Mouse (Mus musculus) left cerebral cortex, postnatal 10 days (tissue): ENCODE measurements around the gene Chd2. TPM values are rescaled to one million over a fixed set of nuclear protein-coding genes. Genes with fewer than 3 reads are reported as not detected.

Experiments used
- DNase-seq, 2 experiments: peaks; one replicate each; pipeline ENCODE4 v3.0.0; 2021 to 2022; ENCODE audit warnings: low spot score in 2 of 2, mixed read lengths in 1 of 2; ENCODE audit errors: extremely low spot score in 1 of 2
- intact Hi-C: fragments of 180-260 bp; cut with DNase I; formaldehyde crosslinking; loops from one replicate; pipeline ENCODE4 v1.15.1; 2025
- total RNA-seq, 2 experiments: library from RNA; stranded (reverse); gene quantifications; 2 replicates each; pipeline ENCODE4 v1.2.3; 2021

Chd2 gene
- total RNA-seq, 2 experiments from 2014 or later, result 42.9 to 52.4 TPM

DNA sequence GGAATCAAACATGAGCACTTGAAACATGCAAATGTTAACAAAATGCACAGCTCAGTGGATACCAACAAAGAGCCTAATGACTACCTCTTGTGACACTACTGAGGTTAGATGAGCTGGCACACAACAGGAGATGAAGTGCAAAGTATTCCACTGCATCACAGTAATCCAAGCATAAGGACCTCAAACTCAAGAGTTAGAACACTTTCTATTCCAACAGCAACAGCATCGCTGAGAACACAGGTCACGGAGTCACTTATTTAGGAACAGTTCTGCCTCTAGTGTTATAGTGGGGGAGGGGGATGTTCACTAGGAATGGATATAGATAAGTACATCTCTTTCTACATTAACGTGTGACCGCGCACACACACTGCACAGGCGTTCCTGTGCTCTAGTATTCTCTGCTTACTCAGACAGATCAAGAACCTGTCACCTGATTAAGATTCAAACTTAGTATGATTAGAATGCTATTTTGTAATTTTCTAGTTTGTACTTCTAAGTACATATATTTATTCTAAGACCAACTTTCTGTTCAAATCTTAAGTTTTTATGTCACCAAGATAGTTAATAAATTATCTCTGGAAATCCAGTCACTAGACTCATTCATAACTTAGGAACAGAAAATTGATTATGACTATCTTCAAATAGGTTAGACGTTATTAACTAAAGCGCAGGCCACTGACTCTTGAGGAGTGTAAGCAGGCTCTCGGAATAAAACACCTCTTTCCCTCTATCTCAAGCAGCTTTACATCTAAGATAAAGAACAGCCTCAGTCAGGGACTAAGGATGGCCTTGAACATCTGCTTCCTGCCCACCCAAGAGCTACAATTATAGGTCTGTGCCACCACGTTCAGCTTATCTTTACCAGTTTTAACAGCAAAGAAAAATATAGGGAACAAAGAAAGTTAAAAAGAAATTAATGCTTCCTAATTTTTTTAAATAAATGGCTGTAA lies 5.2 kb upstream of the Chd2 start:
- DNase-seq, result no peak
- intact Hi-C loops, result no loop called here

DNA sequence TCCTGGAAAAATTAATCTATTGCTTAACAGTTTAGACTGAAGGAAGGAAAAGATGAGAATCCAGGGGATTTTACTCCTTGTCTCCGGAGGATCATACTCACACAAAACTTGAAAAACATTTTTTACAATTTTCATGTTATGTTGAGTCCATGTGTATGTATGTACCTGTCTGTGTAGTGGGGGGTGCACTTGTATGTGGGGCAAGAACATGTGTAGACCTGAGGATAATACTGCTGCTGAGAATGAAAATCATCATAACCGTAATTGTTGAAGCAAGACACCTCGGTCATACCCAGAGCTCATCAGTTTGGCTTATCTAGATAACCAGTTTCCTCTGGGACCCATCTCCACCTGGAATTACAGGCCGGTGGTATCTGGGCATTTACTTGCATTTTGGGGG lies 3.4 kb upstream of the Chd2 start:
- no peak for DNase-seq
- intact Hi-C loops, result no loop called here

DNA sequence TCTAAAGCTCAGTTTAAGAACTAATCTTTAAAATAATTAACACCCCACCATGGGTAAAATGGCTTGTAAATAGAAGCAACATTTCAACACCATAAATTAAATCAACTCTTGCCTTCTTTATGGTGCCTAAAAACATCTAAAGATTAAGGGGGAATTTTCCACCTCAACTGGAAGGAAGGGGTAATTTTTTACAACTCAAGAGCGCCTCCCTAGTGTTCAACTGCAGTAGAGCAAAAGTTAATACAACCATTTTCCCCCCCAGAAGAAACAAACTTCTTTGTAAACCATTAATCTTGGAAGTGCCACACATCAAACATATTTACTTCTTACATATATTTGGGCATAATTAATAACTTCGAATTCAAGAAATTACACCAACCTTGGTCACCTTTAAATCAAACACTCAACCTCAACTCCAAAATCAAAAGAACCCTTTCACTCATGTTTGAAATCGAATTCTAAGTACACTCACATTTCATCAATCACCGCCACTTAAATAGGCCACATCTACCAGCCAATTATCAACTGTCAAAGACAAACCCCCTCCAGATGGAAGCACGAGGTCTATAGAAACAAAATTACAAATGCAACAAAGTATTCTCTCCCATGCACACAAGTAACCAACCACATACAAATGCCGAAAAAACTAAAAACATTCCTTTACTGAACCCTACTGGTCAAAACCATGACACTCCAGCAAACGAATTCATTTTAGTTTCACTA lies 662 bp upstream of the Chd2 start:
- intact Hi-C loops, result no loop called here
- no peak for DNase-seq

DNA sequence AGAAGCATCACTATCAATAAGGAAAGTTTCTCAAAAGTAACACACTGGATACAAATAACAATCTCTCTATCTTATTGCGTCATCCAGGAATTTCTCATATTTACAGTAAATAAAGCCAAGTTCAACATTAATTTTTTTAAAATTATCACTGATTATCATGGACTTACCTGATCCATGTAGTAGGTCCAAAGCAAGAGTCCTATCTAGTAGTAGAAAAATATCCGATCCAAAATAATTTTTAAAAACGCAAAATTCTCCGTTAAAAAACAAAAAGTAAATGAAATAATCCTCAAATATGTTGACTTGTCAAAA lies 595 bp downstream of the Chd2 start:
- no peak for DNase-seq
- intact Hi-C loops, result loop anchor here (2.0 kb wide), 2 partner anchors 16 to 76 kb away; no protein-coding TSS in a partner anchor

DNA sequence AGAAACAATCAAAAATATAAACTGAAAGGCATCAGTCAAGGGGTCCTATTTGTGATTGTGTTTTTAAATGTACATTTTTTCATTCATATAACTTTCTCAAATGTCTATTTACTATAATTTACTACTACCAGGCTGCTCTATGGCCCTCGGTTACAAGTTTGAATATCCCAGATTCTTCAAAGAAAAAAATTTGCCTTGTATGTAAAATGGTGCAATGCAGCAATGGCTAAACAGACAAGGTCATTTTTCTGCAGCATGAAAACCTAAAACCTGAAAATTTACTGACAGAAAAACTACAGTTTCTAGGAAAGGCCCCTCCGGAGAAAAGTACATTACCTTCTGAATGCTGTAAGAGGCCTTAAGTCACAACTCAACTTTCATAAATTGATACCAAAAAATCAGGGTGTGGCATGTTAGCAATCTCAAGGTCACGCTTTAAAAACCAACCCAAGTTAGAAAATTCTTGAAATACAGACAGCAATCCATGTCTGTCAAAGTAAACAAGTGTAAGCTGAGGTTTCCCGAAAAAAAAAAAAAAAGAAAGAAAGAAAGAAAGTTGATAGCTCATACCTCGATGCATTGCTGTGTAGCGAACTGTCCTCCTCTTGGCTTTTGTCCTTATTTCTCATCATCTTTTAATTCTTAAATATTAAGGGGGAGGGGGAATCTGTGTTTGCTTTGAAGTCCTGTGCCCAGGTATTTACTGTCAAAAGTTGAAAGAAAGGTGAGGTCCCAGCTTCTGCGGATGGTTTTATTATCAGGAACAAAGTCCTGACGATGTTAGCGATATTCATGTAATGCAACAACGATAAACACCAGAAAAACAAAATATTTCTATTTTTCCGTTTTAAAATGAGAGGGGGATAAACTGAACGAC lies 1.2 kb downstream of the Chd2 start:
- DNase-seq, result no peak
- intact Hi-C loops, result loop anchor here (2.0 kb wide), 2 partner anchors 16 to 76 kb away; no protein-coding TSS in a partner anchor

DNA sequence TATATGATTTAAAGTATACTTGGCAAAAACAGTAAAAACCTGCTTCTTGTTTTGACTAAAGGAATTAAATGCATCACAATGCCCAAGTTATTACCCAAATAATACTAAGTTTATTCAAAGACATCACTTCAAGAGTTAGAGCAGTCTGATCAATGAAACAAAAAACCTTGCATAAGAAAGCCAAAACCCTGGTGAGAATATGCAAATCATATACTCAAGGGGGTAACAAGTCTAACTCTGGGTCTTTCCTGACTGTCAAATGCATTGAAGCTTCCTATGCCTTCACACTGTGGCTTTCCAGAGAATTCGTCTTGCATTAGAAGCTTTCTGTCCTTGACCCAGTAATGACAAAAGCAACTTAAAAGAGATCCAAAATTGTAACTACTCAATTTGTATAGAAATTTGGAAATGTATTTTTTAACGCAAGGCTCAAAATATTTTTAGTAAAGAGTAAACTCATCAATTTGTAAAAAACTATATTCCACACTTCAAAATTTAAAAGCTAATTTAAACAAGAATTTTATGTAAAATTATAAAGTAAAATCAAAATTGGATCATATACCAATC lies 2.4 kb downstream of the Chd2 start:
- intact Hi-C loops, result no loop called here
- no peak for DNase-seq

DNA sequence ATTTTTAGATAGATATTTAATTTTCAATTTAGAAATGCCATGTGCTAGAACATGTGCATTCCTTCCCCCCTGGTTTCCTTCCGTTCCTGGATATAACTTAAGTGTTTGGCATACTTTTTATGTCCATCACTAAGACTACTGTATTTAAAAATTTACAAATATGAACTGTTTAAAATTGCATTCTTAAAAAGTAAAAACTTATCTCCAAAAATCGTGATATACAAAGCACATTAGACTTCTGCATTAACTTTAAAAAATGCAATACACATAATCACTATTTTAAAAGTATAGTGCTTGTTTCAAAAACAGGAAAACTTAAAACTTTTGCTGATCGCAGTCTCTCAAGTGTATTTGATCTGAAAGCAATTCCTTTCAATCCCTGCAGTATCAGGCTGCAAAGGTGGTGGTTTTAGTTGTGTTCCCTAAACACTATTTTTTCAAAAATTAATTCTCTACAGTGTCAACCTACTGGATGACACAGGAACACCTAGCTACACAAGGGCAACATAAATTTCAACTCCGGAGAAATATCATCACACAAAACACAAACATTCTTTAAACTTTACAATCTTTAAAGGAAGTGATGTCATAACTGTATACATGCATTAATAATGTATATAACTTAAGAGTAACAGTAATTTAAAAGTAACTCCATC lies 3.1 kb downstream of the Chd2 start:
- DNase-seq, result no peak
- intact Hi-C loops, result no loop called here

DNA sequence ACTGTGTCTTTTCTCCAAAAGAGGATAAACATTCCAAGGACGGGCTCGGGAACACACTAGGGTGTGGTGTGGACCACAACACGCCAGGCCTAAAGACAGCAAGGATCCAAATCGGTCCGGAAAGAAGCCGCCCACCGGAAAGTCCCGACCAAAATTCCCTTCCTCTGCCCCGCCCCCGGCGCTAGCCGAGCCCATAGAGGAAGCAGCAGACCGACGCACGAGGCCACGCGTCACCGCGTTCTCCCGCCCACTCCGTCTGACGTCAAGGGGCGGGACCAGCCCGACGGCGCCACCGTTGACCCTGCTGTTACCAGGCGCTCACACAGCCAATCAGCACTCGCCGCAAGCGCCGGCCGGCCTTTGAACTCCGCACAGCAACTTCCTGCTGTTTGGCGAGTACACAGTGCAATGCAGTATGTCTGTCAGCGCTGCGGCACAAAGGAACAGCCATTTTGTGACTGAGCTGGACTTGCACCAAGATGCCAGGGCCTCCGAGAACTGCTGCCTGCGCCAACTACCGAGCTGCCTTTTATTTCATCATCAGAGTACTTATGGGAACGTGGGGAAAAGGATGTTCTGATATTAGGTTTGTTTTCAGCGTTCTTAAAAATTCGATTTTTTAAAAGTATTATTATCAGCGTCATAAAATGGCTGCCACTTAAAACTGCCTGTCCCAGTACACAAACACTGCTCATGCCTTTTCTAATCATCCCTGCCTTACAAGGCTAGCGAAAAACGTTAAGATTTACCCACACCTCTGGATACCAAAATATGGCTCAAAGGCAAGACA lies 3.8 kb downstream of the Chd2 start:
- peak; percentile 100 for DNase-seq
- intact Hi-C loops, result no loop called here

DNA sequence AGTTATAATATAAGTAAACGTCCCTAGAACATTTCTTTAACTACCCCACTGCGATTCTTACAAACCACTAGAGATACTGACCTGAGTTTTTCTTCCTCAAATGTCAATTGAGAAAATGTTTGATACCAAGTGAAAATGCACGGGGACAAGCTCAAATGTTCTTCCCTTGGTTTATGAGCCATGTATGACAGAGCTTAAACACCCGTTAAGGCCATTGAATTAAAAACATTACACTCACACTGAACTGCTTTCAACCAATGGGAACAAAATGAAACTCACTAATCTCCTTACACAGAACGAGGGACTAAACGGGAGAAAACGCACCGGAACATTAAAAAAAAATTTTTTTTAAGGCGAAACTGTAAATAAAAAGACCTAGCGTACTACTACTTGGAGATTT lies 4.4 kb downstream of the Chd2 start:
- intact Hi-C loops, result no loop called here
- no peak for DNase-seq

DNA sequence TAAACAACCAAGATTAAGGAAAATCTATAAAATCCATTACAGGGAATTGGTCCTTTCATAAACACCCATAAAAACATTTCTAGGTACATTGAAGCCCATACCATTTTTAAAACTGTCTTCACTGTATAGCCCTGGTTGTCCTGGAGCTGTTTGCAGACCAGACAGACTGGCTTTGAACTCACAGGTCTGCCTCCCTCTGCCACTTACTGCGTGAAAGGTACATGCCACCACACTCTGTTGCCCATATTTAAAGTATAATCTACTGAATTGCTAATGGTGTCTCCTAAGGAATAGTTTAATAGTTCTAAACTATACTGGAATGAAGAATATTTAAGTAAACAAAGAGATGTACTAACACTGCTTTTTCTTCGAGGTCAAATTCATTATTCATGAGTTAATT lies 5.1 kb downstream of the Chd2 start:
- intact Hi-C loops, result no loop called here
- DNase-seq, result no peak

DNA sequence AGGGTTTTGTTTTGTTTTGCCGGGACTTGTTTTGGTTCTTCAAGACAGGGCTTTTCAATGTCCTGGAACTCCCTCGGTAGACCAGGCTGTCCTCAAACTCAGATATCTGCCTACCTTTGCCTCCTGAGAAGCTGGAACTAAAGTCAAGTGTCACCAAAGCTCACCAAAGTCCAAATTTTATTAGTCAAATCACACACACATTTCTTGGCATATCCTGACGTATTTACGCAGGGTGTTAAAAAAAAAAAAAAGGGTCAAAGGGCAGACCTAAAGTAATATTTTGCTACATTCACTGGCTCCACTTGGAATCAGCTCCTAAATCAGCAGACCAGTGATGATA lies 5.8 kb downstream of the Chd2 start:
- intact Hi-C loops, result no loop called here
- DNase-seq, result no peak

DNA sequence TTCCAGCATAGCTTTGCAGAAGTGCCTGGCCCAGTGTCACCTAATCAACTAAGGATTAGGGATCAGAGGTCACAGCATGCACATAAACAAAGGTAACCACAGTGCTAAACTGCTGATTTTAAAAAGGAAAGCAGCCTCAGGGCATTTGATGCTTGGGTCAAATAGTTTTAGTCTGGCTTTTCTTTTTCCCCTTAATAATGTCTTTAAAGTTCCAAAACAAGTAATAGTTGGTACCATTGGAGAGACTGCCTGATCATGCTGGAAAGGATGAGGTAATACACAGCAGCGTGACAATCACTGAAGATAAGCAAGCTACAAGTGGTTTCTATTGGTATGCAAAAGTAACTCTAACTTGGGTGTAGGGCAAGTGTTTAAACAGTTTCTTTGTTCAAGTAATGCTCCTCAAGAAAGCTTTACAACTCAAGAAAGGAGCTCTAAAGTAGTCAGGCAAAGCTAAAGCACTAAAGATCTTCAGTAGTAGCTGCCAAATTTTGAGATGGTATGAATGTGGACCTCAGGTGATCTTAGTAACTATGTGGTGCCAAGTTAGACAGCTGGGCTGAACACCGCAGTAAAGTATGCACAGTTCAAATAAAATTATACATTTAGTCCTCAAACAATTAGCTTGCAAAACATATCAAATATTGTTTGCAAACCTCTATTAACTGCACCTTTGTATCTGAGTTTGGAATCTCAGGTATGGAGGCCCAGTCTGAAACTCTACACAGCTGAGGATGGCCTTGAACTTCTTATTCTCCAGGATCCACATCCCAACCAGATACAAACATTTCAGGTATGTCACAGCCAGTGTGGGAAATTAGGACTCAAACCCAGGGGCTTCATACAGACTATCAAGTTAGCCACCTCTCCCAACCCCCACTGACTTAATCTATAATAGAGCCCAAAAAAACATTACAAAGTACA lies 6.4 kb downstream of the Chd2 start:
- DNase-seq, result no peak
- intact Hi-C loops, result no loop called here

DNA sequence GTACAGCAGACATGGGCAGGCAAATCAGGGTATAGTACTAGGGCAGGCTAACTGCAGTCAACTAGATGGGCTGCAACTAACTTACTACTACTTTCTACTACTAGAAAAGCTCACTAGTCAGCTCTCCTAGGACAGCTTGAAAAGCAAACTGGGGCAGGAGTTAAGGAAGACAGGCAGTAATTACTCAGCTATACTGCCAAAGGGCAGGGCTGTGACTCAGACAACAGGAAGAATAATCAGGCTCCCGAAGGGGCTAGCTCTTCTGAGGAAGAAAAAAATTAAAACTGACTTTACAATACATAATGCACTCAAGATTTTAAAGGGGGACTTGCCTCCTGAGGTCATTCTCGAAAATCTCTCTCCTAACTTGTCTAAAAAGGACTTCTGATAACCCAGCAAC lies 8.2 kb downstream of the Chd2 start:
- DNase-seq, result no peak
- intact Hi-C loops, result no loop called here

DNA sequence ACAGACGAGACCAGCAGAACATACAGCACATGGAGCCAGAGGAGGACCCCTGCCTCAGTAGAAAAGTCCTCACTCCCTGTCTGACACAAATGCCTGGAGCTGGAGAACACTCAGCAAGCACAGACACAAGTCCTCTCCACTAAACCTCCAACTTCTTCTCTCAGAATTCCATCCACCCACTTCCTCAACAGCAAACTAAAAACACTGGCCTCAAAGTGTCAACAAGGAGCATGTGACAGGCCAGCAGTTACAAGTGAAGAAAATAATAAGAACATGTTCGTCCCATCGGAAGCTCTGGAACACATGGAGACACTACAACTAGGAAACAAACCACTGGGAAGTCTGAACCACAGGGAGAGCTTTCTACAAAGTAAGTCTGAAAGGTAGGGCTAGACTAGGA lies 8.7 kb downstream of the Chd2 start:
- DNase-seq, result no peak
- intact Hi-C loops, result no loop called here

DNA sequence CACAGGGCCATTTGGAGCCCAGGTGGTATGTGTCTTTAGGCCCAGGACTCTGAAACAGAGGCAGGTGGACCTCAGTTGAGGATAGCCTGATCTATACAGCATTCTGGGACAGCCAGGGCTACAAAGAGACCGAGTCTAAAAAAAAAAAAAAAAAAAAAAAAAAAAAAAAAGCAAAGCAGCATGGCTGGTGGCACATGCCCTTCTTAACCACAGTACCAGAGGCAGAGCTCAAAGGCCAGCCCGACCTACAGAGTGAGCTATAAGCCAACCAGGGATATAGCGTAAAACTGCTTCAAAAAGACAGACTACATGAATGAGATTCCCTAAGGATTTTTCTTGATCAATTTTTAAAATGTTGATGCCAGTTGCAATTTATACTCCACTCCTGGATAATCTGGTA lies 9.5 kb downstream of the Chd2 start:
- intact Hi-C loops, result no loop called here
- DNase-seq, result no peak

DNA sequence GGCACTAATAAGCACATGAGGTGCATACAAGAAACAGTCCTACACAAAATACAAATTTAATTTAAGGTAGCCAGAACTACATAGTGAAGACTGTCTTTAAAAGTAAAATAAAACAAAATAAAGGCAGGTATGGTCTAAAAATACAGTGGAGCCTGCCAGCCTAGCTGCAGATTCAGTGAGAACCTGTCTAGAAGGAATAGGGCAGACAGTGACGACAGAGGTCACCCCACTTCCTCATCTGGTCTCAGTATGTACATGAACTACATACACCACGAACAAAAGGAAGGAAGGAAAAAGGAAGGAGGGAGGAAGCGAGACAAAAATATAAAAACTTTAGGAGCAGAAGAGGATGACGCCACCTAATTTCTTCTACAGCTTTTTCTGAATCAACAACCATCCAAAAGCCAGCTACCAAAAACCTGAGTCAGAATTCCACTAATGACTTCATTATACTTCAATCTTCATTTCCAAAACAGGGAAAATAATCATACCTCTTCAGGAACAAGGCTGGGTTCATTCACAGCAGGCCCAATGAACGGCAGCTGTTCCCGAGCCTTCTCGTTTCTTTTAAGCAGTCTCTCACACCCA lies 10.0 kb downstream of the Chd2 start:
- no peak for DNase-seq
- intact Hi-C loops, result no loop called here

DNA sequence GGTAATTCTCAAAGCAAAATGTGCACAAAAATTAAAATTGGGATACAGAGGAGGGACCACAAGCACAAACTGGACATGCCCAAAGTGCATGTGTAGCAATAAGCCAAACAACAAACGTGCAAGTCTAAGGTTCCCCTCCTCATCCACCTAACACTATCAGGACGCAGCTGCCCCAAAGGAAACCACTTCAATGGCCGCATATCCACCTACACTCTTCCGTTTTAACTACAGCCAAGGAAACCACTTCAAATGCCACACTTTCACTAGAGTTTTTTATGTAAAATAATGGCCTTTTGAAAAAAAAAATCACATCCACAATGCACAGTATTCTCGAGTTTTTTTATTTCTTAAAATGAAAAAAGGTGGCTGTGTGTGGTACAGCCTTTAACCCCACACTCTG lies 10.8 kb downstream of the Chd2 start:
- intact Hi-C loops, result no loop called here
- no peak for DNase-seq
